Mouse (Mus musculus): Measurements from ENCODE around the gene Klhl20. TPM values are rescaled to one million over a fixed set of nuclear protein-coding genes. Genes with fewer than 3 reads are reported as not detected.

Klhl20 gene
- polyA plus RNA-seq, 1 experiment from 2014 or later = 18.7 TPM

Other genes starting within 250 kb of the Klhl20 start
- 6.1 and 7.3 TPM in 2 replicates for gene Rc3h1, start 225.1 kb downstream of the Klhl20 start, polyA plus RNA-seq (2015; fragmentation: Nextera tagmentation; extraction: Ambion mirVana)
- gene Serpinc1, start 152.9 kb downstream of the Klhl20 start, polyA plus RNA-seq (2015; fragmentation: Nextera tagmentation; extraction: Ambion mirVana) = 3.4 TPM in 2 replicates
- 9.0 and 13.0 TPM in 2 replicates for gene Zbtb37, start 96.7 kb downstream of the Klhl20 start, polyA plus RNA-seq (2015; fragmentation: Nextera tagmentation; extraction: Ambion mirVana)
- gene Dars2, start 60.9 kb downstream of the Klhl20 start, polyA plus RNA-seq (2015; fragmentation: Nextera tagmentation; extraction: Ambion mirVana) = 23.2 and 30.0 TPM in 2 replicates
- 9.1 and 14.5 TPM in 2 replicates for gene Cenpl, start 60.8 kb downstream of the Klhl20 start, polyA plus RNA-seq (2015; fragmentation: Nextera tagmentation; extraction: Ambion mirVana)
- 20.8 and 24.4 TPM in 2 replicates for gene Ankrd45, start 11.2 kb upstream of the Klhl20 start, polyA plus RNA-seq (2015; fragmentation: Nextera tagmentation; extraction: Ambion mirVana)
- gene Tex50, start 27.8 kb upstream of the Klhl20 start, polyA plus RNA-seq (2015; fragmentation: Nextera tagmentation; extraction: Ambion mirVana) = 1.0 and 1.2 TPM in 2 replicates
- gene Prdx6, start 119.7 kb upstream of the Klhl20 start, polyA plus RNA-seq (2015; fragmentation: Nextera tagmentation; extraction: Ambion mirVana) = 168 and 232 TPM in 2 replicates